Mouse (Mus musculus) limb, embryonic 13.5 days (tissue): ENCODE results near the gene Arhgef17. TPM values are rescaled to one million over a fixed set of nuclear protein-coding genes. Genes with fewer than 3 reads are reported as not detected.

ENCODE experiments used
- ATAC-seq: fragments of 200-750 bp; cut with Nextera tagmentation; 2 replicates; pipeline ENCODE4 v1.8.0; 2017; ENCODE audit warnings: low read depth, moderate number of reproducible peaks, moderate TSS enrichment; ENCODE audit not compliant: low FRiP score
- H3K27ac ChIP-seq: fragments of 300-500 bp; sonication (generic); 2 replicates; pipeline ENCODE4 v1.5.1; 2015; ENCODE audit warnings: inconsistent platforms, mild to moderate bottlenecking, moderate library complexity
- H3K27me3 ChIP-seq: fragments of 300-500 bp; sonication (generic); 2 replicates; pipeline ENCODE4 v1.6.1; 2015; ENCODE audit warnings: mild to moderate bottlenecking, inconsistent platforms
- H3K36me3 ChIP-seq: fragments of 300-500 bp; sonication (generic); 2 replicates; pipeline ENCODE4 v1.6.1; 2015; ENCODE audit warnings: inconsistent platforms, mild to moderate bottlenecking, moderate library complexity
- H3K4me1 ChIP-seq: fragments of 300-500 bp; sonication (generic); 2 replicates; pipeline ENCODE4 v1.6.1; 2015; ENCODE audit warnings: inconsistent platforms
- H3K4me2 ChIP-seq: fragments of 300-500 bp; sonication (generic); replicated peaks from 2 replicates; pipeline ENCODE4 v1.6.1; 2015; ENCODE audit warnings: inconsistent platforms, mild to moderate bottlenecking, moderate library complexity
- H3K4me3 ChIP-seq: fragments of 300-500 bp; sonication (generic); 2 replicates; pipeline ENCODE4 v1.5.1; 2015; ENCODE audit warnings: moderate library complexity, mild to moderate bottlenecking, inconsistent platforms
- H3K9ac ChIP-seq: fragments of 300-500 bp; sonication (generic); 2 replicates; pipeline ENCODE4 v1.6.1; 2015; ENCODE audit warnings: mild to moderate bottlenecking, inconsistent platforms
- H3K9me3 ChIP-seq: fragments of 300-500 bp; sonication (generic); 2 replicates; pipeline ENCODE4 v1.6.1; 2016; ENCODE audit warnings: inconsistent platforms
- WGBS: fragments of 180-500 bp; shearing (Covaris S2); methylation state at CpG from one replicate; pipeline ENCODE4 v1.1.7; 2015; 5-methylcytosine and 5-hydroxymethylcytosine counted together
- polyA plus RNA-seq: library from polyadenylated mRNA; unstranded; fragments of >200 nt; fragmentation: Nextera tagmentation; extraction: Ambion mirVana; gene quantifications from 2 replicates; pipeline ENCODE4 v1.2.1, GENCODE M21; 2015

The Arhgef17 gene
- polyA plus RNA-seq = 7.9 and 8.0 TPM in 2 replicates

- H3K9ac ChIP-seq = peak within 1 kb of the TSS; percentile 98
- under 1% methylated on average over 35 of the region's 35 CpGs for WGBS
- H3K27ac ChIP-seq = peak within 1 kb of the TSS; percentile 99
- no peaks in the 10 kb centered on the region for H3K27me3 ChIP-seq
- peak; percentile 87 for ATAC-seq
- H3K4me2 ChIP-seq = peak within 1 kb of the TSS; percentile 99
- peak within 1 kb of the TSS; percentile 93 for H3K4me3 ChIP-seq
- H3K36me3 ChIP-seq = peaks cover 18% of the 10 kb centered on the region
- no peaks in the 10 kb centered on the region for H3K9me3 ChIP-seq
- H3K4me1 ChIP-seq = peaks cover 42% of the 10 kb centered on the region
Observed at GRCm38 (mm10) chr7:100931926-100932480, at the start of gene Arhgef17. TSS of gene Arhgef17 (minus strand) at chr7:100932107.

- WGBS = 33% methylated on average over 2 of the region's 2 CpGs
- peak overlapping the region; percentile 33 for H3K27ac ChIP-seq
Observed at GRCm38 (mm10) chr7:100979175-100979574, 47.3 kb upstream of the Arhgef17 start.

GRCm38 (mm10) chr7:100978171-100978570 lies 46.3 kb upstream of the Arhgef17 start:
- Histone ChIP-seq H3K4me3 (no peak overlapping the region), H3K36me3 (no peaks in the 10 kb centered on the region), H3K4me2 (no peak overlapping the region), H3K4me1 (peaks cover 25% of the 10 kb centered on the region), H3K27ac (no peak overlapping the region), H3K9me3 (no peaks in the 10 kb centered on the region), H3K9ac (no peak overlapping the region), H3K27me3 (peaks cover 24% of the 10 kb centered on the region)
- WGBS = 83% methylated on average over 5 of the region's 5 CpGs
- ATAC-seq = no peak

More at GRCm38 (mm10) chr7:100979175-100979574, 47.3 kb upstream of the Arhgef17 start:
- H3K4me2 ChIP-seq = no peak overlapping the region
- ATAC-seq = peak; percentile 57
- peaks cover 23% of the 10 kb centered on the region for H3K4me1 ChIP-seq
- peaks cover 14% of the 10 kb centered on the region for H3K27me3 ChIP-seq
- no peaks in the 10 kb centered on the region for H3K9me3 ChIP-seq
- no peaks in the 10 kb centered on the region for H3K36me3 ChIP-seq
- no peak overlapping the region for H3K4me3 ChIP-seq
- H3K9ac ChIP-seq = 0 out of 2 replicates have a peak overlapping the region, but pooled peaks have one; percentile 35

- Histone ChIP-seq H3K4me3 (peak within 1 kb of the TSS; percentile 41), H3K9me3 (no peaks in the 10 kb centered on the region), H3K4me2 (peak within 1 kb of the TSS; percentile 72), H3K9ac (peak within 1 kb of the TSS; percentile 63), H3K27me3 (peaks cover 34% of the 10 kb centered on the region), H3K4me1 (peaks cover 32% of the 10 kb centered on the region), H3K36me3 (no peaks in the 10 kb centered on the region), H3K27ac (no peak within 1 kb of the TSS)
- WGBS = 6% methylated on average over 35 of the region's 36 CpGs
- ATAC-seq = peak; percentile 34; the same call in 1 of the 2 replicates
Observed at GRCm38 (mm10) chr7:100974135-100974903, 42.4 kb upstream of the Arhgef17 start, which contains the start of gene P2ry6. TSS of gene P2ry6 (minus strand) at chr7:100974649.

GRCm38 (mm10) chr7:100972875-100973274 lies 41.0 kb upstream of the Arhgef17 start:
- 48% methylated on average over 3 of the region's 3 CpGs for WGBS
- no peaks in the 10 kb centered on the region for H3K9me3 ChIP-seq
- H3K4me3 ChIP-seq = no peak overlapping the region
- H3K27ac ChIP-seq = no peak overlapping the region
- H3K36me3 ChIP-seq = no peaks in the 10 kb centered on the region
- ATAC-seq = no peak
- H3K27me3 ChIP-seq = peaks cover 34% of the 10 kb centered on the region
- peaks cover 25% of the 10 kb centered on the region for H3K4me1 ChIP-seq
- no peak overlapping the region for H3K9ac ChIP-seq
- no peak overlapping the region for H3K4me2 ChIP-seq

GRCm38 (mm10) chr7:100968874-100969659 lies 37.2 kb upstream of the Arhgef17 start:
- no peaks in the 10 kb centered on the region for H3K9me3 ChIP-seq
- no peak overlapping the region for H3K9ac ChIP-seq
- no peak overlapping the region for H3K4me3 ChIP-seq
- peaks cover 21% of the 10 kb centered on the region for H3K4me1 ChIP-seq
- peaks cover 18% of the 10 kb centered on the region for H3K27me3 ChIP-seq
- no peak for ATAC-seq
- H3K27ac ChIP-seq = no peak overlapping the region
- H3K36me3 ChIP-seq = no peaks in the 10 kb centered on the region
- no peak overlapping the region for H3K4me2 ChIP-seq
- 72% methylated on average over 10 of the region's 10 CpGs for WGBS

- Histone ChIP-seq H3K4me3 (no peak overlapping the region), H3K9ac (no peak overlapping the region), H3K4me2 (no peak overlapping the region), H3K4me1 (peaks cover 22% of the 10 kb centered on the region; the same call in 1 of the 2 replicates), H3K36me3 (no peaks in the 10 kb centered on the region), H3K27ac (no peak overlapping the region), H3K27me3 (peaks cover 11% of the 10 kb centered on the region), H3K9me3 (no peaks in the 10 kb centered on the region)
- ATAC-seq = no peak
- 81% methylated on average over 6 of the region's 6 CpGs for WGBS
Observed at GRCm38 (mm10) chr7:100968376-100968775, 36.5 kb upstream of the Arhgef17 start.

- H3K4me2 ChIP-seq = no peak overlapping the region
- H3K27ac ChIP-seq = no peak overlapping the region
- H3K4me3 ChIP-seq = no peak overlapping the region
- no peak overlapping the region for H3K9ac ChIP-seq
- peaks cover 26% of the 10 kb centered on the region; the same call in 1 of the 2 replicates for H3K4me1 ChIP-seq
- no peak for ATAC-seq
- 74% methylated on average over 9 of the region's 9 CpGs for WGBS
- peaks cover 6% of the 10 kb centered on the region; the same call in 1 of the 2 replicates for H3K27me3 ChIP-seq
- no peaks in the 10 kb centered on the region for H3K9me3 ChIP-seq
- H3K36me3 ChIP-seq = no peaks in the 10 kb centered on the region
Observed at GRCm38 (mm10) chr7:100967850-100968249, 35.9 kb upstream of the Arhgef17 start.

GRCm38 (mm10) chr7:100966014-100966413 lies 34.1 kb upstream of the Arhgef17 start:
- no peak for ATAC-seq
- Histone ChIP-seq H3K4me3 (no peak overlapping the region), H3K27ac (no peak overlapping the region), H3K27me3 (no peaks in the 10 kb centered on the region), H3K9ac (no peak overlapping the region), H3K36me3 (no peaks in the 10 kb centered on the region), H3K4me2 (no peak overlapping the region), H3K4me1 (peaks cover 26% of the 10 kb centered on the region; the same call in 1 of the 2 replicates), H3K9me3 (no peaks in the 10 kb centered on the region)
- 91% methylated on average over 7 of the region's 7 CpGs for WGBS

- no peak overlapping the region for H3K27ac ChIP-seq
- H3K4me3 ChIP-seq = no peak overlapping the region
- no peaks in the 10 kb centered on the region for H3K36me3 ChIP-seq
- H3K27me3 ChIP-seq = no peaks in the 10 kb centered on the region
- ATAC-seq = no peak
- H3K9me3 ChIP-seq = no peaks in the 10 kb centered on the region
- 17% methylated on average over 4 of the region's 4 CpGs for WGBS
- H3K9ac ChIP-seq = no peak overlapping the region
- peaks cover 22% of the 10 kb centered on the region; the same call in 1 of the 2 replicates for H3K4me1 ChIP-seq
- H3K4me2 ChIP-seq = no peak overlapping the region
Observed at GRCm38 (mm10) chr7:100965079-100965478, 33.2 kb upstream of the Arhgef17 start.

GRCm38 (mm10) chr7:100964242-100964641 lies 32.3 kb upstream of the Arhgef17 start:
- Histone ChIP-seq H3K4me2 (no peak overlapping the region), H3K9me3 (no peaks in the 10 kb centered on the region), H3K4me3 (no peak overlapping the region), H3K9ac (peak overlapping the region; percentile 31; the same call in 1 of the 2 replicates), H3K27ac (no peak overlapping the region), H3K36me3 (no peaks in the 10 kb centered on the region), H3K27me3 (no peaks in the 10 kb centered on the region), H3K4me1 (peaks cover 15% of the 10 kb centered on the region; the same call in 1 of the 2 replicates)
- ATAC-seq = peak; percentile 26; the same call in 1 of the 2 replicates
- 72% methylated on average over 6 of the region's 6 CpGs for WGBS
